Mouse (Mus musculus) heart, postnatal 0 days (tissue): ENCODE results near the gene Tmem132b.

ENCODE experiments used
- CTCF ChIP-seq: IDR thresholded peaks from 2 replicates; pipeline ENCODE4 v1.5.1; 2016; ENCODE audit warnings: antibody characterized with exemption, control low read depth, low read depth
- EP300 ChIP-seq: IDR thresholded peaks from 2 replicates; pipeline ENCODE4 v1.6.1; 2016; ENCODE audit warnings: antibody characterized with exemption, low read depth

DNA sequence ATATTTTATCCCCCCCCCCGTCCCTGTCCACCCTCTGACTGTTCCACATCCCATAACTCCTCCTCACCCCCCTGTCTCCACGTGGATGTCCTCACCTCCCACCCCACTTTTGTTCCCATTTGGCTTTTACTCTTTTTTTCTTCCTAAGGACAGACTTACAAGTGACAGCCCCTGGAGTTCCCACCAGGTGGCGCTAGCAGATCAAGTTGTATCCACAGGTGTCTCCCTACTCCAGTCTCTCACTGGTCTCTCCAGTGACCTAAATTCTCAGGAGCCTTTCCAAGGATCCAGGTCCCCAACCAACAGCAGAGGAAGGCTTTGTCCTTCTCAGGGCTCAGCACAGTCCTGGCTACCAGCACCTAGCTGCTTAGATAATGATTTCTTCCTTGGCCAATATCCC is 177.6 kb downstream of the Tmem132b start:
- no peak for TF ChIP-seq CTCF
- no peak for TF ChIP-seq EP300
